Mouse (Mus musculus) embryo, embryonic 9.5 days (tissue): Measurements from ENCODE around the gene Cbfa2t2.

Experiments
- DNase-seq: peaks from one replicate; pipeline ENCODE4 v3.0.0-alpha.2; 2017; ENCODE audit errors: extremely low spot score

The Cbfa2t2 gene

GRCm38 (mm10) chr2:154568329-154569070 lies 132.2 kb downstream of the Cbfa2t2 start:
- no peak for DNase-seq

- DNase-seq: peak; percentile 74
Measured at GRCm38 (mm10) chr2:154569071-154569748, 132.9 kb downstream of the Cbfa2t2 start.

GRCm38 (mm10) chr2:154569836-154570286 lies 133.6 kb downstream of the Cbfa2t2 start, which contains the start of gene E2f1:
Gene E2f1 (minus strand): TSS chr2:154569892.
- peak; percentile 99 for DNase-seq

- DNase-seq: no peak
Measured at GRCm38 (mm10) chr2:154570666-154571065, 134.4 kb downstream of the Cbfa2t2 start.

DNA sequence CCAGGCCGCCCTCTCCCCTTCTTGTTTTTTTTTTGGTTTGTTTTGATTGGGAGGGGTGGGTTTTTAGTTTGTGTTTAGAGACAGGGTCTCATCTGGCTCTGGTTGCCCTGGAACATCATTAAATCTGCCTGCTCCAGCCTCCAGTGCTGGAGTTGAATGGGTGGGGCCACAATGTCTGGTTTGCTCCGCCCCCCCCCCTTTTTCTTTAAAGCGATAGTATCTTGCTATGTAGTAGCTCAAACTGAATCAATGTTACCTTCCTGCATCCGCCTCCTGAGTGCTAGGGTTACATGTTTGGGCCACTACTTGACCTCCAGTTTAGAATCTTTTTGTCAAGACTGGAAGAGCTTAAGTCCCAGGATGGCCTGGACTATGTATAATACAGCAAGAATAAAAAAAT lies 135.0 kb downstream of the Cbfa2t2 start:
- no peak for DNase-seq

GRCm38 (mm10) chr2:154571976-154572375 lies 135.7 kb downstream of the Cbfa2t2 start:
- no peak for DNase-seq

GRCm38 (mm10) chr2:154572996-154573395 lies 136.7 kb downstream of the Cbfa2t2 start:
- no peak for DNase-seq

DNA sequence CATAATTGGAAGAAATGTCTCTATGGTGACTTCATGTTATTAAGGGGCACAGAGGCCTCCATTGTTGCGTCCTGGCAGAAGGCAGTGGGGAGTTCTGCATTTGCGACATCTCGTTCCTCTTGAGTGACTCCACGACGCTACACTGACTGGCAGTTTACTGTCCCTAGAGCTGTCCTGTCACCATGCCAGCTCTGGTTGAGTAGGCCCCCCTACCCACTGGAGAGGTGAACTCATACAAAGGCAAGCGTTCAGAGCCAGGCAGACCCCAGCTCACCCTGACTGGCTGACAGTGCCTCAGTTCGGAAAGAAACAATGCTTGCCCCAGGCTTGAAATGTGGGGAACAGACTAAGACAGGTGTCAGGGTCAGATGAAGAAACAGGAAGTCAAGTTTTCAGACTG lies 138.0 kb downstream of the Cbfa2t2 start:
- no peak for DNase-seq

DNA sequence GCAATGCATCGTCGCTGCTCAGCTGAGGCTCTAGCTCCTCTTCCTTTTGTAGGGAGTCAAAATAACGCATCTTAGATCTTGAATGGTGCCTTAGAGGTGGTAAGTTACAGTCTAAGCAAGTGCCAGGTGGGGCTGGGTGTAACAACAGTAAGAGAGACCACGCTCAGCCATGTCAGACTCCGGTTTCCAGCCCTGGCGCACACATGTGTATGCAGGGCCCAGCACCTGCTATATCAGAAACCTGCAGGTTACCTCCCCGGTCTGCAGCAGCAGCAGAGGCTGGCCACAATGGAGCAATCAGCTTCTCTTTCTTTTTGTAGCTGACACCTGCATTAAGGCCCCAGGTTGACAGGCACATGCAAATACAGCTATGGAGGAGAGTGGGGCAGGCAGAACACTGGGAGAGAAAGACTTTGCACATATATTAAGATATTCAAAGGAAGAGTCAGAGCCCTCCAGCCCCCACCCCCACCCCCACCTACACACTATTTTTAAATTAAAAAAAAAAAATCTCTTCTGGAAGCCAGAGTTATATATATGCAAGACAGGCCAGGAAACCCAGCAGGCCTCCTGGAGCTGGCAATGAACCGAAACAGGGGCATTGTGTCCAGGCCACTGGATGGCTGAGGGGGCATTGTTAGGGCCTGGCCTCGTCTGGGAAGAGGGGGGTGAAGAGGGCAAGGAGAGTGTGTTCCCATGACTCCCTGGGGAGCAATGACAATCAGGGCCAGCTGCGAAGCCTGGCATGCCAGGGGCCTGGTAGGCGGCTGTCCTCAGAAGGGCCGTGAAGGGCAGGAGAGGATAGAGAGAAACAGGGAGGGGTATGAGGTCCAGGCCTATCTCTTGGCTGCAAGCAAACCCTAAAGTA lies 140.8 kb downstream of the Cbfa2t2 start:
- DNase-seq: peak; percentile 57

DNA sequence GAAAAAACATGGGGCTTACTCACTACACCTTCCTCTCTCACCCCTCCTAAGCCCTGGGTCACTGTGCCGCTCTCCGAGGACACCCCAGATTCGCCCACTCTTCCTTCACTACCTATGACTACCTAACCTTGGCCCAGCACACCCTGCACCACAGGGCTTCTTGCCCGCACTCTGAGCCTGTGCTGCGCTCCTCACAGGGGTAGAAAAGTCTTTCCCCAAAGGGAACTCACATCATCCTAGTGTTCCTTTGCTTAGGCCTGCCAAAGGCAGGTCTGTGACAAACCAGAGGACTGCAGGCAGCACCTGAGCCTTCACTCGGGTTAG lies 141.4 kb downstream of the Cbfa2t2 start:
- DNase-seq: no peak

DNA sequence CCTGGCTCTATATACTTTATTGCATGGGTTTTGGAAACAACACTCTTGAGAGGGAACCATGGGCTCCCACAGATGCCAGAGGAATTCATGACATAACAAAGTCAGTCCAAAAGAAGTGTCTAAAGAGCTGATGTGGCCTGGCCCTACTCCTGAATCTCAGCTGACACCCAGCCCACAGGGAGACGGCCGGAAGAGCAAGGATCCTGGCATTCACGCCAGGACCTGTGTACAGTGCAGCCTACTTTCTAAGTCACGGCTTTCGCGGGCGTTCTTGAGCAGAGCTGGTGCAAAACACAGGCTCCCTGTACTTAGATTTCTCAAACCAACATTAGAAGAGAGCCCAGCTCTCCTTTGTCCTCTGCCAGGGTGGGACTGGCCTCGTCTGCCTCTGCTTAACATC lies 144.3 kb downstream of the Cbfa2t2 start:
- DNase-seq: no peak

DNA sequence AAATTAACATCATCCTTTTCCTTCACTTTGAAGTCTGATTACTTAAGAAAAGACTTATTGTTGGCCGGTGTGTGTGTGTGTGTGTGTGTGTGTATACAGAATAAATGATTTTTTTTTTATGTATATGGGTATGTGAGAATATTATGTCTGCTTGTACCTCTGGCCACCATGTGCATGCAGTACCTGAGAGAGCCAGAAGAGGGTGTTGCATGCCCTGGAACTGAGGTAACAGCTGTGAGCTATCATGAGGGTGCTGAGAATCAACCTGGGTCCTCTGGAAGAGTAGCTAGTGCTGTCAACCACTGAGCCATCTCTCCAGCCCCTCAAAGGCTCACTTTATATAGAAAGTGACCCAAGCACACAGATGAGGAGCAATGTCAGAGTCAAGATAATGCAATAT lies 145.1 kb downstream of the Cbfa2t2 start:
- DNase-seq: no peak

DNA sequence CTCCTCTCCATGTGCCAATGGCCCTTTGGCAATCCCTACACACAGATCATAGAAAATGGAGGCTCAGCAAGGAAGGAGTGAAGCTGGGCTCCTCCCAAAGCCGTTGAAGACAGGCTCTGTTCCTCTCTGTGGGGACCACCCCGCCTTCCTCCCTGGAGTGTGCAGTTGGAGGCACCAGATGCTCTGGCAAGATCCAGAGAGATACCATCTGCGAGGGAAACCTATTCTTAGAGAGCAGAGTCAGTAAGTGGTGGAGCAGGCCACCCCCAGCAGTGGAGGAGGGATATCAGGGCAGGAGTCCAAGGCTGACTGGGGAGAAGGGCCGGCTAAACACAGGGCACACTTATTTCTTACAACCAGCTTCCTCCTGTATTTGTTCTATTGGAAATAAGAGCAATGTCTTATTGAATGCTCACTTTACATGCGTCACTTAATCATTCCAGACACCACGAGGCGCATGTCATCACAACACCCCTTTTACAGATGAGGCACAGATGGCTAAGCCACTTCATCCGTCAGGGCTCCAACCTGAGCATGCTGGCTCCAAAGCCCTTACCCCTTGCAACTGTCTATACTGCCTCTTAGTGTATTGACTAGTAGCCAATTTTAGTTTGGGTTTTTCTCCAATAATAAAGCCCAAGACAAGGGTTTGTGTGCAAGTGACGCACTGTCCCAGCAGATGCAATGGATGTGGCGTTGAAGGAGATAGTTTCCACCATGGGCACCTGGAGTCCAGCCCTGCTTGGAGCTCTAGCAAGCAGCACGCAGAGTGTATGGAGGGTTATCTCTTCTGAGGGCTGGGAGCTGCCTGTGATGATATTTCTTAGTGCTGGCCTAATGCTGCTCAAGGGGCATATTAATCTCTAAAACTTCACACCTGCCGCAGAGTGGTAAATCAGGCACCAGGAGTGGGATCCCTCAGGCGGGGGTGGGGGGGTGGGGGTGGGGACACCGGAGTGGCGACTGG lies 147.9 kb downstream of the Cbfa2t2 start:
- DNase-seq: no peak

GRCm38 (mm10) chr2:154584931-154585601 lies 148.8 kb downstream of the Cbfa2t2 start:
- no peak for DNase-seq

DNA sequence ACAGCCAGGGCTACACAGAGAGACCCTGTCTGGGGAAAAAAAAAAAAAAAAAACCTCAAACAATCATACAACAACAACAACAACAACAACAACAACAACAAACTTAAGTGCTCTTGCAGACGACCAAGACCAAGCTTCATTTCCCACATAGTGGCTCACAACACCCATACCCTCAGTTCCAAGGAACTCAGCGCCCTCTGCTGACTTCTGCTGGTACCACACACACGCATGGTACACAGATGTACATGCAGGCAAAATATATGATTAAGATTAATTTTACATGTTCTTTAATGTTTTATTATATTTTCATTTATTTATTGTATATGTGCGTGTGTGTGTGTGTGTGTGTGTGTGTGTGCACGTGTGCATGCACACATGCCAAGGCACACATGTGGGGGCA lies 150.1 kb downstream of the Cbfa2t2 start:
- no peak for DNase-seq
